Mouse (Mus musculus): Measurements from ENCODE around the gene Sox18.

The Sox18 gene

DNA sequence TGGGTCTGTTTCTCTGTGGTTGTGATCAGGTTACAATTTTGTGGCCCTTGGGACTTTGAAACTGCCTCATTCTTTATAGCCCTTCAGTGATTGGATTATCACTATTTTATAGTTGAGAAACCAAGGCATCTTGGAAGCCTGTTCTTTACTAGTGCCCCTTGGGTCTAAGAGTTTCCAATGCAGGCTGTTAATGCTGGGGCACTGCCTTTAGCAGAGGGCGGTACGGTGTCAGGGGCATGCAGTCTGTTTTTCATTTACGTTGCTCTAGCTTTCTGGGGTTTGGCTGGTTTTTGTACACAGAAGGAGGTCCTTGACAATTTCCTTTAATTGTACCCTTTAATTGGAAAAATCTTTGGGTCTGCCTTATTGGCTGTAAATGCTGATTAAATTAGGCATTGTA lies 25.8 kb downstream of the Sox18 start:
- no peak for DNase-seq

- peak; percentile 67 for DNase-seq
These were observed 27.1 kb downstream of the Sox18 start for GRCm38 (mm10) chr2:181644361-181644760.

DNA sequence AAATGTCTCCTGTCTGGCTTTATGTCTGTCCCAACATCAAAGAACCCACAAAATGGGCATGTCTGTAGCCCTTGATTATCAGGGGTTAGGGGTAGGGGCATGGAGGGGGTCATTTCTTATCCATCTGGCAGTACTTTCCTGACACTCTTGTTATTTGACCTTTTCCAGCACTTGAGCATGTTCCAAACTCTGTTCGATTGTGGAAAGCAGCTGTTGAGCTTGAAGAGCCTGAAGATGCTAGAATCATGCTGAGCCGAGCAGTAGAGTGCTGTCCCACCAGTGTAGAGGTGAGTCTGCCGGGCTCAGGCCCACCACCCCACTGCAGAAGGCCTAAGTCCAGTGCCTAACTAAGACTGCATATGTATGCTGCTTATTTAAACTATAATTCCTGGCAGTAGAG lies 35.6 kb downstream of the Sox18 start:
- no peak for DNase-seq

- DNase-seq = no peak
These were observed 38.8 kb downstream of the Sox18 start for GRCm38 (mm10) chr2:181632624-181633023.

GRCm38 (mm10) chr2:181628471-181628870 lies 43.0 kb downstream of the Sox18 start:
- no peak for DNase-seq

- peak; percentile 61 for DNase-seq
These were observed 48.0 kb downstream of the Sox18 start for GRCm38 (mm10) chr2:181623401-181623800.
